Mouse (Mus musculus): ENCODE data around the gene Igsf1. TPM values are rescaled to one million over a fixed set of nuclear protein-coding genes. Genes with fewer than 3 reads are reported as not detected.

Igsf1 gene
- not detected in 2 replicates for total RNA-seq (2017)

GRCm38 (mm10) chrX:49797213-49798019 lies at the start of gene Igsf1:
TSS of gene Igsf1 (minus strand) at chrX:49797749.
- ATAC-seq (replicated peaks; ENCODE audit: low read depth, poor library complexity, severe bottlenecking): no peak

GRCm38 (mm10) chrX:49770828-49771227 lies 26.7 kb downstream of the Igsf1 start:
- no peak for ATAC-seq (replicated peaks; ENCODE audit: low read depth, poor library complexity, severe bottlenecking)

- no peak for ATAC-seq (replicated peaks; ENCODE audit: low read depth, poor library complexity, severe bottlenecking)
These were observed 52.4 kb downstream of the Igsf1 start for GRCm38 (mm10) chrX:49745192-49745591.

GRCm38 (mm10) chrX:49734959-49735358 lies 62.6 kb downstream of the Igsf1 start, which contains the start of gene Olfr1321:
TSS of gene Olfr1321 (minus strand) at chrX:49735059.
- ATAC-seq (replicated peaks; ENCODE audit: low read depth, poor library complexity, severe bottlenecking): no peak

Other genes starting within 250 kb of the Igsf1 start
- gene Olfr1320, start 125.4 kb downstream of the Igsf1 start, total RNA-seq (2017): not detected in 2 replicates
- gene Olfr1321, start 62.7 kb downstream of the Igsf1 start, total RNA-seq (2017): not detected in 2 replicates
- not detected in 2 replicates for gene Olfr1322, start 93.7 kb upstream of the Igsf1 start, total RNA-seq (2017)
- not detected in 2 replicates for gene Olfr1323, start 221.6 kb upstream of the Igsf1 start, total RNA-seq (2017)

Data from common myeloid progenitor, adult 5-6 weeks (primary cell).